Mouse (Mus musculus): ENCODE data around the gene Fam81a. TPM values are rescaled to one million over a fixed set of nuclear protein-coding genes. Genes with fewer than 3 reads are reported as not detected.

The Fam81a gene
- polyA plus RNA-seq, 1 experiment from 2014 or later: 14.9 TPM

- H3K4me1 ChIP-seq (ENCODE audit: insufficient read depth, low read length): peaks cover 37% of the 10 kb centered on the region
- H3K9me3 ChIP-seq (ENCODE audit: low read length): no peaks in the 10 kb centered on the region
- peak; percentile 23; the same call in 1 of the 2 replicates for ATAC-seq (ENCODE audit: low FRiP score, low TSS enrichment)
- H3K27ac ChIP-seq (ENCODE audit: low read length): no peak overlapping the region
- H3K27me3 ChIP-seq (ENCODE audit: insufficient read depth, low read length): no peaks in the 10 kb centered on the region
- H3K36me3 ChIP-seq (ENCODE audit: insufficient read depth, low read length): no peaks in the 10 kb centered on the region
- WGBS: 39% methylated on average over 8 of the region's 8 CpGs
- no peak overlapping the region for H3K4me3 ChIP-seq (ENCODE audit: low read length)
- H3K9ac ChIP-seq (replicated peaks; ENCODE audit: low read length): no peak overlapping the region
- no peak overlapping the region for H3K4me2 ChIP-seq (replicated peaks; ENCODE audit: low read depth, low read length)
Observed at GRCm38 (mm10) chr9:70143326-70143725, 966 bp upstream of the Fam81a start.

- Histone ChIP-seq H3K9ac (replicated peaks; ENCODE audit: low read length) (peak overlapping the region; percentile 64), H3K27me3 (ENCODE audit: insufficient read depth, low read length) (no peaks in the 10 kb centered on the region), H3K4me1 (ENCODE audit: insufficient read depth, low read length) (peaks cover 38% of the 10 kb centered on the region), H3K9me3 (ENCODE audit: low read length) (no peaks in the 10 kb centered on the region), H3K4me3 (ENCODE audit: low read length) (peak overlapping the region; percentile 58), H3K4me2 (replicated peaks; ENCODE audit: low read depth, low read length) (peak overlapping the region; percentile 67), H3K36me3 (ENCODE audit: insufficient read depth, low read length) (no peaks in the 10 kb centered on the region), H3K27ac (ENCODE audit: low read length) (no peak overlapping the region)
- ATAC-seq (ENCODE audit: low FRiP score, low TSS enrichment): 0 out of 2 replicates have a peak, but pooled peaks have one; percentile 9
- WGBS: 3% methylated on average over 11 of the region's 11 CpGs
Observed at GRCm38 (mm10) chr9:70141885-70142326, 454 bp downstream of the Fam81a start.

GRCm38 (mm10) chr9:70140871-70141796 lies 1.2 kb downstream of the Fam81a start:
- H3K9ac ChIP-seq (replicated peaks; ENCODE audit: low read length): peak overlapping the region; percentile 64
- H3K4me2 ChIP-seq (replicated peaks; ENCODE audit: low read depth, low read length): peak overlapping the region; percentile 67
- peak; percentile 74 for ATAC-seq (ENCODE audit: low FRiP score, low TSS enrichment)
- H3K9me3 ChIP-seq (ENCODE audit: low read length): no peaks in the 10 kb centered on the region
- peaks cover 38% of the 10 kb centered on the region for H3K4me1 ChIP-seq (ENCODE audit: insufficient read depth, low read length)
- H3K27ac ChIP-seq (ENCODE audit: low read length): peak overlapping the region; percentile 88
- WGBS: under 1% methylated on average over 70 of the region's 87 CpGs
- peak overlapping the region; percentile 58 for H3K4me3 ChIP-seq (ENCODE audit: low read length)
- no peaks in the 10 kb centered on the region for H3K27me3 ChIP-seq (ENCODE audit: insufficient read depth, low read length)
- no peaks in the 10 kb centered on the region for H3K36me3 ChIP-seq (ENCODE audit: insufficient read depth, low read length)

GRCm38 (mm10) chr9:70140340-70140739 lies 2.0 kb downstream of the Fam81a start:
- no peaks in the 10 kb centered on the region for H3K9me3 ChIP-seq (ENCODE audit: low read length)
- H3K9ac ChIP-seq (replicated peaks; ENCODE audit: low read length): peak overlapping the region; percentile 64; the same call in 1 of the 2 replicates
- no peaks in the 10 kb centered on the region for H3K36me3 ChIP-seq (ENCODE audit: insufficient read depth, low read length)
- peak overlapping the region; percentile 67 for H3K4me2 ChIP-seq (replicated peaks; ENCODE audit: low read depth, low read length)
- peak overlapping the region; percentile 88 for H3K27ac ChIP-seq (ENCODE audit: low read length)
- H3K4me3 ChIP-seq (ENCODE audit: low read length): peak overlapping the region; percentile 58
- H3K27me3 ChIP-seq (ENCODE audit: insufficient read depth, low read length): no peaks in the 10 kb centered on the region
- ATAC-seq (ENCODE audit: low FRiP score, low TSS enrichment): no peak
- 60% methylated on average over 4 of the region's 4 CpGs for WGBS
- H3K4me1 ChIP-seq (ENCODE audit: insufficient read depth, low read length): peaks cover 38% of the 10 kb centered on the region

- no peaks in the 10 kb centered on the region for H3K9me3 ChIP-seq (ENCODE audit: low read length)
- peak; percentile 46; the same call in 1 of the 2 replicates for ATAC-seq (ENCODE audit: low FRiP score, low TSS enrichment)
- peak overlapping the region; percentile 88 for H3K27ac ChIP-seq (ENCODE audit: low read length)
- no peaks in the 10 kb centered on the region for H3K27me3 ChIP-seq (ENCODE audit: insufficient read depth, low read length)
- peak overlapping the region; percentile 33 for H3K4me2 ChIP-seq (replicated peaks; ENCODE audit: low read depth, low read length)
- H3K4me1 ChIP-seq (ENCODE audit: insufficient read depth, low read length): peaks cover 38% of the 10 kb centered on the region
- 13% methylated on average over 7 of the region's 7 CpGs for WGBS
- H3K9ac ChIP-seq (replicated peaks; ENCODE audit: low read length): 0 out of 2 replicates have a peak overlapping the region, but pooled peaks have one; percentile 35
- no peak overlapping the region for H3K4me3 ChIP-seq (ENCODE audit: low read length)
- H3K36me3 ChIP-seq (ENCODE audit: insufficient read depth, low read length): no peaks in the 10 kb centered on the region
Observed at GRCm38 (mm10) chr9:70139331-70139885, 3.0 kb downstream of the Fam81a start.

- H3K27ac ChIP-seq (ENCODE audit: low read length): peak overlapping the region; percentile 88
- H3K4me2 ChIP-seq (replicated peaks; ENCODE audit: low read depth, low read length): no peak overlapping the region
- H3K4me3 ChIP-seq (ENCODE audit: low read length): no peak overlapping the region
- H3K9ac ChIP-seq (replicated peaks; ENCODE audit: low read length): no peak overlapping the region
- no peaks in the 10 kb centered on the region for H3K9me3 ChIP-seq (ENCODE audit: low read length)
- H3K36me3 ChIP-seq (ENCODE audit: insufficient read depth, low read length): no peaks in the 10 kb centered on the region
- peaks cover 38% of the 10 kb centered on the region for H3K4me1 ChIP-seq (ENCODE audit: insufficient read depth, low read length)
- 46% methylated on average over 7 of the region's 7 CpGs for WGBS
- H3K27me3 ChIP-seq (ENCODE audit: insufficient read depth, low read length): no peaks in the 10 kb centered on the region
- ATAC-seq (ENCODE audit: low FRiP score, low TSS enrichment): no peak
Observed at GRCm38 (mm10) chr9:70138511-70138910, 3.8 kb downstream of the Fam81a start.

- H3K4me1 ChIP-seq (ENCODE audit: insufficient read depth, low read length): peaks cover 32% of the 10 kb centered on the region
- no peak overlapping the region for H3K4me2 ChIP-seq (replicated peaks; ENCODE audit: low read depth, low read length)
- H3K27ac ChIP-seq (ENCODE audit: low read length): peak overlapping the region; percentile 3; the same call in 1 of the 2 replicates
- no peaks in the 10 kb centered on the region for H3K27me3 ChIP-seq (ENCODE audit: insufficient read depth, low read length)
- ATAC-seq (ENCODE audit: low FRiP score, low TSS enrichment): no peak
- H3K9ac ChIP-seq (replicated peaks; ENCODE audit: low read length): no peak overlapping the region
- H3K36me3 ChIP-seq (ENCODE audit: insufficient read depth, low read length): no peaks in the 10 kb centered on the region
- WGBS: 84% methylated on average over 5 of the region's 5 CpGs
- H3K9me3 ChIP-seq (ENCODE audit: low read length): no peaks in the 10 kb centered on the region
- no peak overlapping the region for H3K4me3 ChIP-seq (ENCODE audit: low read length)
Observed at GRCm38 (mm10) chr9:70137991-70138390, 4.4 kb downstream of the Fam81a start.

- H3K9ac ChIP-seq (replicated peaks; ENCODE audit: low read length): no peak overlapping the region
- no peaks in the 10 kb centered on the region for H3K36me3 ChIP-seq (ENCODE audit: insufficient read depth, low read length)
- peaks cover 20% of the 10 kb centered on the region for H3K4me1 ChIP-seq (ENCODE audit: insufficient read depth, low read length)
- no peak overlapping the region for H3K27ac ChIP-seq (ENCODE audit: low read length)
- no peak for ATAC-seq (ENCODE audit: low FRiP score, low TSS enrichment)
- H3K27me3 ChIP-seq (ENCODE audit: insufficient read depth, low read length): no peaks in the 10 kb centered on the region
- WGBS: 90% methylated on average over 1 of the region's 1 CpGs
- H3K4me2 ChIP-seq (replicated peaks; ENCODE audit: low read depth, low read length): no peak overlapping the region
- no peak overlapping the region for H3K4me3 ChIP-seq (ENCODE audit: low read length)
- no peaks in the 10 kb centered on the region for H3K9me3 ChIP-seq (ENCODE audit: low read length)
Observed at GRCm38 (mm10) chr9:70135186-70135585, 7.2 kb downstream of the Fam81a start.

- no peak overlapping the region for H3K4me3 ChIP-seq (ENCODE audit: low read length)
- H3K9ac ChIP-seq (replicated peaks; ENCODE audit: low read length): no peak overlapping the region
- H3K4me1 ChIP-seq (ENCODE audit: insufficient read depth, low read length): peaks cover 15% of the 10 kb centered on the region
- no peaks in the 10 kb centered on the region for H3K27me3 ChIP-seq (ENCODE audit: insufficient read depth, low read length)
- no peak overlapping the region for H3K4me2 ChIP-seq (replicated peaks; ENCODE audit: low read depth, low read length)
- whole genome bisulfite sequencing: 56% methylated on average over 5 of the region's 5 CpGs
- no peaks in the 10 kb centered on the region for H3K9me3 ChIP-seq (ENCODE audit: low read length)
- no peaks in the 10 kb centered on the region for H3K36me3 ChIP-seq (ENCODE audit: insufficient read depth, low read length)
- H3K27ac ChIP-seq (ENCODE audit: low read length): no peak overlapping the region
- no peak for ATAC-seq (ENCODE audit: low FRiP score, low TSS enrichment)
Observed at GRCm38 (mm10) chr9:70134716-70135115, 7.6 kb downstream of the Fam81a start.
